Mouse (Mus musculus): Measurements from ENCODE around the gene Gadd45g.

The Gadd45g gene

GRCm38 (mm10) chr13:51852560-51853190 is 6.2 kb downstream of the Gadd45g start:
- DNase-seq (ENCODE audit: low read depth in 1 of 2, low spot score in 2 of 2), result no peak

DNA sequence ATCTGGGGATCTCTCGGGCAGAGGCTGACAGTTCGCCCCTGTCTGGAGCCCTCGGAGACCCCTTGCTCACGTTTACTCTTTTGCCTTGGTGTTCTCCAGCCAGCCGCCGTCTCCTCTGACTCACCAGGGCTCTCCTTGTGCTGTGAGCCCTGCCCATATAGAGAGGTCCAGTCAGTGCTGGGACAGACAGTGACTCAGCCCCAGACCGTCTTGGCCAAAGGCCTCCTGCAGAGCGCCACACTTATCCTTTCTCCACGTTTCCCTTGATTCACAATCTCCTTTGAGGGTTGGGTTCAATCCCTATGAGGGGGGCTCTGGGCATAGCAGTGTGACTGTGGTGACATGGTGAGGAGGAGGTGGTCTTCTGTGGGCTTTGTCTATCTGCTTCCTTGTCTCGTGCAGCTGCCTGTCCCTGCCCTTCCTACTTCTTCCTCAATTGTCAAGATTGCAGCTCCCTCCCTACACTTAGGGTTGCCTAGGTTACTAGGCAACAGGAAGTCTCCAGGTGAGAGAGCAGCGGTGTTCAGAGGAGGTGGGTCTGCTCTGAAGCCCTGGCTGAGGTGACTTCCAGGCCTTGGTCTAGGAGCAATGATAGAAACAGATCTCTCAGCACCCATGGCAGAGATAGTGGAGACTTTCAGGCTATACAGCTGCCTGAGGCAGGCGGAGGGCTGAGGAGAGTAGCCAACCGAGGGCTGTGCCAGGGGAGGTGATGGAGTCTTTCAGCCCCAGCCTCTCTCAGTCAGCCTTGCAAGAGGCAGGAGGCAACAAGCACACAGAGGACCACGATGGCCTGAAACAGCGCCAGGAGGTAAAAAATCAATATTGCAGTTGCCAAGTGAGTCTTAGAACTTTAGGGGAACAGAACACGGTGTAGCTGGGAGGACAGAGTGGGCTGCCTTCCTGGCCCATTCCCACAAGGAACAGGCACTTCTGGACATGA is 7.1 kb downstream of the Gadd45g start:
- no peak for DNase-seq (ENCODE audit: low read depth in 1 of 2, low spot score in 2 of 2)

GRCm38 (mm10) chr13:51855584-51855983 is 9.1 kb downstream of the Gadd45g start:
- DNase-seq (ENCODE audit: low read depth in 1 of 2, low spot score in 2 of 2), result no peak

GRCm38 (mm10) chr13:51857156-51857555 is 10.7 kb downstream of the Gadd45g start:
- no peak for DNase-seq (ENCODE audit: low read depth in 1 of 2, low spot score in 2 of 2)

GRCm38 (mm10) chr13:51858475-51858874 is 12.0 kb downstream of the Gadd45g start:
- no peak for DNase-seq (ENCODE audit: low read depth in 1 of 2, low spot score in 2 of 2)

DNA sequence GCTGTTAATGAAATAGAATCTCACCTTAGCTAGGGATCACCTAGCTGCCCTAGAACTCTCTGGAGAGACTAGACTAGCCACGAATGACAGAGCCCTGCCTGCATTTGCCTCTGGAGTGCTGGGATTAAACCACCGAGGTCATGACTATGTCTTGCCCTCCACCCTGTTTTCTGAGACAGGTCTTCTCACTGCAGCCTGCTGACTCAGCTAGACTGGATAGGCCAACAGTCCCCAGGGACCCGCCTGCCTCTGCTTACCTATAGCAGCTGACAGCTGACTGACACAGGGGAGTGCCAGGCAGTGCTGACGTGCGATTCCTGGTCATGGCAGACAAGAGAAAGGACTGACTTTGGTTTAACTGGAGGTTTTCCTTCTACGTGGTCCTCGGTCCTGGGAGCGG is 12.7 kb downstream of the Gadd45g start:
- DNase-seq (ENCODE audit: low read depth in 1 of 2, low spot score in 2 of 2), result no peak

DNA sequence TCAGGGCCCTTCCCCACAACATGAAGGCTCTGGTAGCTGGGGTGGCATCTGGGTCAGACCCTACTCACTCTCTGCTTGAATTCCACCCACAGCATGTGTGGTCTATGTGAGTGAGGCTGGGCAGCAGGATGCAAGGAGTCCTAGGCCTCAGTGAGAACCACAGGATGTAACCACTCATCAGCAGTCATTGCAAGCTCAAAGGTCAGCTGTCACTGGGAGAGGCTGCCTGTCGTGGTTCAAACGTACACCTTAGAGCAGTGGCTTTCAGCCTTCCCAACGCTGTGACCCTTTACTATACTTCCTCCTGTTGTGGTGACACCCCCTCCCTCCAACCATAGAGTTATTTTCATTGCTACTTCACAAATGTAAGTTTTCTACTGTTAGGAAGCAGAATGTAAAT is 13.3 kb downstream of the Gadd45g start:
- DNase-seq (ENCODE audit: low read depth in 1 of 2, low spot score in 2 of 2), result no peak

DNA sequence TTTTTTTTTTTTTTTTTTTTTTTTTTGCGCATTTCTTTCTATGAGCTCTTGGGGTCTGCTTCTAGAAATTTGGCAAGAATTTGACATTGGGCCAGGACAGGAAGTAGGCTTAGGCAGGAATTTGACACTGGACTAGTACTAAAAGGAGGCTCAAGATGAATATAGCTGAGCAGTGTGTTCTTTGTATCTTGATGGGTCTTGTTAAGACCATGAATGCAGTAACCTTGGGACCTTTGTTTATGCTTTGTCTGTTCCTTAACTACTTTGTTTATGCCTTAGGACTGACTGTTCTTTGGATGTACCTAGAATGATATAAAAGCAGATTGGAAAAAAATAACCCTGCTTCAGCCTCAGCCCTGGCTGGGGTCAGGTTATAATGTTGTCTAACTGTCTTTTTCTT is 16.3 kb downstream of the Gadd45g start:
- DNase-seq (ENCODE audit: low read depth in 1 of 2, low spot score in 2 of 2), result no peak

GRCm38 (mm10) chr13:51866151-51866659 is 19.7 kb downstream of the Gadd45g start:
- no peak for DNase-seq (ENCODE audit: low read depth in 1 of 2, low spot score in 2 of 2)

- no peak for DNase-seq (ENCODE audit: low read depth in 1 of 2, low spot score in 2 of 2)
Measured at GRCm38 (mm10) chr13:51868491-51869128, 22.1 kb downstream of the Gadd45g start.

GRCm38 (mm10) chr13:51869129-51869491 is 22.6 kb downstream of the Gadd45g start:
- DNase-seq (ENCODE audit: low read depth in 1 of 2, low spot score in 2 of 2), result no peak

GRCm38 (mm10) chr13:51871148-51871547 is 24.7 kb downstream of the Gadd45g start:
- DNase-seq (ENCODE audit: low read depth in 1 of 2, low spot score in 2 of 2), result no peak

DNA sequence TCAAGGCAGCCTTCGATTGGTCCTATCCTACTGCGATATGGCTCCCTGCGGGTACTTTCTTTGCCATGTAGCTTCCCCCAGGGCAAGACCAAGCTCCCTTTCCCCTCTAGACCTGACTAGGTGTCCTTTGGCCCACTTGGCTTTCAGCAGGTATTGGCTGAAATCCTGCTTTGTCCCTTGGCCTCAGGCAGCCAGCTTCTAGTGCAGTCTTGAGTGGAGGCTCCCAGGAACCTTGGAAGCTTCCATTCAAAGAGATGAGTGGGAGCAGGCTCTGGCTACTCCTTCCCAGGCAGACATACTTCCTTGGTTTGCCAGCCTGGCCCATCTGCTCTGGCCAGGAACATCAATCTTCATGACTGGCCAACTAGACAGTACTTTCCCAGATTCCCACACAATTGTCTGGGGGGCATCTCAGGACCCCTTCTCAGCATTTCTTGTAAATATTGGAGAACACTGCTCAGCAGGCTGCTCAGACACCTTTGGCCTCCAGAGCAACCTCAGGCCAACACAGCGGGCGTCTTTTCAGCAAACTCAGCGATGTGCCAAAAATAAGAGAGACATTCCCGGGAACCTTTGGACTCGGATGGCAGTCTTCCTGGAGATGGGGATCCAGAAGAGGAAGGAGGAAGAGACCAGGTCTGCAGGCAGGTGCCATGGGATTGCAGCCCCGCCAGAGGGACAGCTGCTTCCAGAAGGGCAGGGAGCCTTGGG is 25.9 kb downstream of the Gadd45g start:
- DNase-seq (ENCODE audit: low read depth in 1 of 2, low spot score in 2 of 2), result no peak

- DNase-seq (ENCODE audit: low read depth in 1 of 2, low spot score in 2 of 2), result no peak
Measured at GRCm38 (mm10) chr13:51872963-51873514, 26.6 kb downstream of the Gadd45g start.

- DNase-seq (ENCODE audit: low read depth in 1 of 2, low spot score in 2 of 2), result no peak
Measured at GRCm38 (mm10) chr13:51873786-51874185, 27.3 kb downstream of the Gadd45g start.

DNA sequence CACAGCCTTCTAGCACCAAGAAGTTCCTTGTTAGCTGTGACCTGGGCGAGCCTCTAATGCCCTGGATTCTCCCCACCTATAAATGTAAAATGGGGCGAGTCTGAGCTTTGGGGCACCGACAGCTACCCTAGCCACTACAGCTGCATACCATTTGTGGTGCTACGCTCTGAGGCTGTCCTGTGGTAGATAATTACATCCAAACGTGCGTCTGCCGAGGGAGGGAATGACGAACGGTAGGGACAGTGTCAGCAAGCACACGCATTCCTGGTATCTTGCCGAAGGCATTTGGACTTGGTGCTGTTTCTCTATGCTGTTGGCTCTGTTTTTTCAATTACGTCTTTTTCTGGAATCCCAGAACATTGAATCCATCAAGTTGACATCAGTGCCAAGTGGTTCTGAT is 29.7 kb downstream of the Gadd45g start:
- no peak for DNase-seq (ENCODE audit: low read depth in 1 of 2, low spot score in 2 of 2)

- DNase-seq (ENCODE audit: low read depth in 1 of 2, low spot score in 2 of 2), result no peak
Measured at GRCm38 (mm10) chr13:51878806-51879205, 32.3 kb downstream of the Gadd45g start.

DNA sequence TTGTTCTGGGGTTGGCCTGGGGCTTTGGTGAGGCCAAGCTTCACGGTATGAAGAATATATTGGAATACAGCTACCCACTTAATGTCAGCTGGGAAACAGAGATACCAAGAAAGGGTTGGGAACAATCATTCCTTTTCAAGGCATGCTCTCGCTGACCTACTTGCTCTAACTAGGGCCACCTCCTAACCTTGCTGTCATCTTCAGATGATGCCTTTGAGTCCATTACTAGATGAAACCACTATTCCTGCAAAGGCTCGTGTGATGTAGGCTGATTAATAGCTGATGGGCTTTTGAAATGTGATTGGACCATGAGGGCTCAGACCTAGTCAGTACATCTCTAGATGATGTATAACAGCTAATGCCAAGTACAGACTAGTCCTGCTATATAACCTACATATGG is 33.1 kb downstream of the Gadd45g start:
- no peak for DNase-seq (ENCODE audit: low read depth in 1 of 2, low spot score in 2 of 2)

GRCm38 (mm10) chr13:51880019-51880418 is 33.5 kb downstream of the Gadd45g start:
- DNase-seq (ENCODE audit: low read depth in 1 of 2, low spot score in 2 of 2), result no peak

GRCm38 (mm10) chr13:51881271-51882128 is 35.0 kb downstream of the Gadd45g start:
- DNase-seq (ENCODE audit: low read depth in 1 of 2, low spot score in 2 of 2), result no peak
